Mouse (Mus musculus): ENCODE measurements around the gene Slc16a13. TPM values are rescaled to one million over a fixed set of nuclear protein-coding genes. Genes with fewer than 3 reads are reported as not detected.

Slc16a13 gene
- total and polyA plus RNA-seq, 2 experiments: 1.3 to 3.3 TPM

GRCm38 (mm10) chr11:70225798-70226601, 5.1 kb upstream of the Slc16a13 start:
- Histone ChIP-seq H3K27ac (replicated peaks; ENCODE audit: insufficient read depth, low read depth, low read length) (no peak overlapping the region), H3K4me1 (ENCODE audit: control insufficient read depth, insufficient read depth, low read length) (no peaks in the 10 kb centered on the region; the same call in 1 of the 2 replicates), H3K27me3 (ENCODE audit: control insufficient read depth, insufficient read depth, low read length) (no peaks in the 10 kb centered on the region), H3K9ac (ENCODE audit: low read depth, low read length) (no peak overlapping the region), H3K36me3 (ENCODE audit: control insufficient read depth, insufficient read depth, low read length) (no peaks in the 10 kb centered on the region), H3K79me2 (ENCODE audit: control insufficient read depth, insufficient read depth, low read length) (no peaks in the 10 kb centered on the region), H3K4me3 (ENCODE audit: insufficient read depth, low read depth, low read length) (no peak overlapping the region)
- WGBS: 55% methylated on average over 27 of the region's 27 CpGs
- DNase-seq (ENCODE audit: extremely low read depth, low read depth, low spot score): no peak
- no peak for TF ChIP-seq POLR2A (IDR thresholded peaks at IDR 0.05; ENCODE audit: extremely low read depth, insufficient read depth, low read length)
- TF ChIP-seq CTCF (IDR thresholded peaks at IDR 0.05; ENCODE audit: low read depth, low read length): no peak

GRCm38 (mm10) chr11:70223724-70224123, 2.9 kb upstream of the Slc16a13 start:
- no peak overlapping the region for H3K9ac ChIP-seq (ENCODE audit: low read depth, low read length)
- H3K4me1 ChIP-seq (ENCODE audit: control insufficient read depth, insufficient read depth, low read length): no peaks in the 10 kb centered on the region; the same call in 1 of the 2 replicates
- no peaks in the 10 kb centered on the region for H3K27me3 ChIP-seq (ENCODE audit: control insufficient read depth, insufficient read depth, low read length)
- H3K4me3 ChIP-seq (ENCODE audit: insufficient read depth, low read depth, low read length): no peak overlapping the region
- DNase-seq (ENCODE audit: extremely low read depth, low read depth, low spot score): no peak
- H3K36me3 ChIP-seq (ENCODE audit: control insufficient read depth, insufficient read depth, low read length): no peaks in the 10 kb centered on the region
- H3K79me2 ChIP-seq (ENCODE audit: control insufficient read depth, insufficient read depth, low read length): no peaks in the 10 kb centered on the region
- 78% methylated on average over 9 of the region's 9 CpGs for WGBS
- H3K27ac ChIP-seq (replicated peaks; ENCODE audit: insufficient read depth, low read depth, low read length): no peak overlapping the region
- TF ChIP-seq CTCF (IDR thresholded peaks at IDR 0.05; ENCODE audit: low read depth, low read length) (no peak), POLR2A (IDR thresholded peaks at IDR 0.05; ENCODE audit: extremely low read depth, insufficient read depth, low read length) (no peak)

GRCm38 (mm10) chr11:70221603-70222500, 988 bp upstream of the Slc16a13 start:
- Histone ChIP-seq H3K36me3 (ENCODE audit: control insufficient read depth, insufficient read depth, low read length) (no peaks in the 10 kb centered on the region), H3K27me3 (ENCODE audit: control insufficient read depth, insufficient read depth, low read length) (no peaks in the 10 kb centered on the region), H3K79me2 (ENCODE audit: control insufficient read depth, insufficient read depth, low read length) (no peaks in the 10 kb centered on the region), H3K4me3 (ENCODE audit: insufficient read depth, low read depth, low read length) (peak overlapping the region; percentile 11; the same call in 1 of the 2 replicates), H3K27ac (replicated peaks; ENCODE audit: insufficient read depth, low read depth, low read length) (peak overlapping the region; percentile 66), H3K4me1 (ENCODE audit: control insufficient read depth, insufficient read depth, low read length) (no peaks in the 10 kb centered on the region), H3K9ac (ENCODE audit: low read depth, low read length) (peak overlapping the region; percentile 33)
- TF ChIP-seq POLR2A (IDR thresholded peaks at IDR 0.05; ENCODE audit: extremely low read depth, insufficient read depth, low read length) (no peak), CTCF (IDR thresholded peaks at IDR 0.05; ENCODE audit: low read depth, low read length) (no peak)
- WGBS: 29% methylated on average over 14 of the region's 14 CpGs
- no peak for DNase-seq (ENCODE audit: extremely low read depth, low read depth, low spot score)

GRCm38 (mm10) chr11:70220323-70220722, 541 bp downstream of the Slc16a13 start:
- Histone ChIP-seq H3K9ac (ENCODE audit: low read depth, low read length) (peak overlapping the region; percentile 55), H3K79me2 (ENCODE audit: control insufficient read depth, insufficient read depth, low read length) (no peaks in the 10 kb centered on the region), H3K4me1 (ENCODE audit: control insufficient read depth, insufficient read depth, low read length) (no peaks in the 10 kb centered on the region), H3K36me3 (ENCODE audit: control insufficient read depth, insufficient read depth, low read length) (no peaks in the 10 kb centered on the region), H3K4me3 (ENCODE audit: insufficient read depth, low read depth, low read length) (peak overlapping the region; percentile 59), H3K27ac (replicated peaks; ENCODE audit: insufficient read depth, low read depth, low read length) (peak overlapping the region; percentile 51; the same call in 1 of the 2 replicates), H3K27me3 (ENCODE audit: control insufficient read depth, insufficient read depth, low read length) (no peaks in the 10 kb centered on the region)
- TF ChIP-seq POLR2A (IDR thresholded peaks at IDR 0.05; ENCODE audit: extremely low read depth, insufficient read depth, low read length) (no peak), CTCF (IDR thresholded peaks at IDR 0.05; ENCODE audit: low read depth, low read length) (no peak)
- 19% methylated on average over 24 of the region's 24 CpGs for WGBS
- no peak for DNase-seq (ENCODE audit: extremely low read depth, low read depth, low spot score)

- no peaks in the 10 kb centered on the region for H3K36me3 ChIP-seq (ENCODE audit: control insufficient read depth, insufficient read depth, low read length)
- H3K4me3 ChIP-seq (ENCODE audit: insufficient read depth, low read depth, low read length): peak overlapping the region; percentile 59
- peak overlapping the region; percentile 55 for H3K9ac ChIP-seq (ENCODE audit: low read depth, low read length)
- 91% methylated on average over 7 of the region's 7 CpGs for WGBS
- no peak overlapping the region for H3K27ac ChIP-seq (replicated peaks; ENCODE audit: insufficient read depth, low read depth, low read length)
- DNase-seq (ENCODE audit: extremely low read depth, low read depth, low spot score): no peak
- no peaks in the 10 kb centered on the region for H3K27me3 ChIP-seq (ENCODE audit: control insufficient read depth, insufficient read depth, low read length)
- no peak for TF ChIP-seq CTCF (IDR thresholded peaks at IDR 0.05; ENCODE audit: low read depth, low read length)
- no peak for TF ChIP-seq POLR2A (IDR thresholded peaks at IDR 0.05; ENCODE audit: extremely low read depth, insufficient read depth, low read length)
- H3K4me1 ChIP-seq (ENCODE audit: control insufficient read depth, insufficient read depth, low read length): no peaks in the 10 kb centered on the region
- H3K79me2 ChIP-seq (ENCODE audit: control insufficient read depth, insufficient read depth, low read length): no peaks in the 10 kb centered on the region
Observed at GRCm38 (mm10) chr11:70219873-70220272, 991 bp downstream of the Slc16a13 start.
